Comparison of ENCODE assay signal across 33 mouse cellular contexts in genomic region chr2:130442162-130442561, GRCm38 (mm10). TPM values are rescaled to one million over a fixed set of nuclear protein-coding genes. Genes with fewer than 3 reads are reported as not detected.
A peak's percentile ranks its signal among the peaks of the same experiment; 100 is the strongest.
DNase-seq lines count a peak whose midpoint lies in the region; ATAC-seq and TF ChIP-seq lines count a peak whose summit lies in the region.
"Had no signal": no experiment of that assay in that cellular context is flagged by ENCODE, and none has a peak within 500 bp of the region (broad histone marks: within the 10 kb centered on the region; RNA-seq: fewer than 3 reads in every experiment).

No protein-coding gene starts in this region.

- H3K4me1 ChIP-seq in midbrain, postnatal 0 days (ENCODE audit: insufficient read depth, low read length), result no peaks in the 10 kb centered on the region
- no peaks in the 10 kb centered on the region for H3K4me1 ChIP-seq in midbrain, embryonic 14.5 days (ENCODE audit: control insufficient read depth, insufficient read depth, low read length)
- no peaks in the 10 kb centered on the region for H3K4me1 ChIP-seq in bone marrow, adult 2 months (ENCODE audit: control insufficient read depth, insufficient read depth, low read length)
- peaks cover 6% of the 10 kb centered on the region; the same call in 1 of the 2 replicates for H3K4me1 ChIP-seq in liver, embryonic 11.5 days (replicated peaks; ENCODE audit: control insufficient read depth, insufficient read depth, low read length)
- no peaks in the 10 kb centered on the region for H3K4me1 ChIP-seq in liver, postnatal 0 days (ENCODE audit: insufficient read depth)
- H3K4me1 ChIP-seq in kidney, embryonic 16.5 days (ENCODE audit: insufficient read depth, low read length), result no peaks in the 10 kb centered on the region
- H3K4me1 ChIP-seq in kidney, embryonic 15.5 days, result no peaks in the 10 kb centered on the region
- H3K4me1 ChIP-seq: embryonic facial prominence, embryonic 10.5 days; heart, embryonic 10.5 days; hindbrain, embryonic 10.5 days; limb, embryonic 10.5 days; midbrain, embryonic 12.5 days had no signal

- no peak for ATAC-seq in midbrain, postnatal 0 days (ENCODE audit: low FRiP score)
- ATAC-seq in midbrain, embryonic 14.5 days (ENCODE audit: low FRiP score, low TSS enrichment), result no peak
- peak; percentile 64 for ATAC-seq in liver, embryonic 11.5 days (replicated peaks; ENCODE audit: low FRiP score)
- peak; percentile 68 for ATAC-seq in liver, postnatal 0 days
- ATAC-seq in kidney, embryonic 16.5 days (ENCODE audit: low FRiP score, low TSS enrichment), result no peak
- no peak for ATAC-seq in kidney, embryonic 15.5 days (replicated peaks; ENCODE audit: low FRiP score)
- ATAC-seq: CD4-positive, CD25-positive, alpha-beta regulatory T cell, adult 4 months; hindbrain, postnatal 0 days; intestine, postnatal 0 days; lung, postnatal 0 days had no signal

- no peak for DNase-seq in midbrain, postnatal 0 days (ENCODE audit: low spot score)
- no peak for DNase-seq in midbrain, embryonic 14.5 days
- DNase-seq in liver, embryonic 11.5 days (ENCODE audit: low spot score), result no peak
- no peak for DNase-seq in liver, postnatal 0 days
- no peak for DNase-seq in lung, postnatal 36 days
- DNase-seq: adrenal gland, postnatal 25 days; cerebellum, adult 11-12 months; cerebellum, postnatal 10 days; gastrocnemius, adult 2 months; thymus, postnatal 14 days had no signal

- no peak overlapping the region for H3K4me2 ChIP-seq in midbrain, postnatal 0 days (ENCODE audit: low read depth, low read length, poor library complexity, severe bottlenecking)
- H3K4me2 ChIP-seq in midbrain, embryonic 14.5 days (ENCODE audit: low read length), result no peak overlapping the region
- H3K4me2 ChIP-seq in liver, embryonic 11.5 days, result no peak overlapping the region
- no peak overlapping the region for H3K4me2 ChIP-seq in liver, postnatal 0 days (ENCODE audit: low read depth, low read length)
- H3K4me2 ChIP-seq in kidney, embryonic 16.5 days (replicated peaks; ENCODE audit: low read depth, low read length), result no peak overlapping the region
- H3K4me2 ChIP-seq in kidney, embryonic 15.5 days, result no peak overlapping the region
- H3K4me2 ChIP-seq: midbrain, embryonic 12.5 days had no signal

- no peaks in the 10 kb centered on the region for H3K27me3 ChIP-seq in midbrain, postnatal 0 days (ENCODE audit: insufficient read depth, low read length)
- H3K27me3 ChIP-seq in midbrain, embryonic 14.5 days (ENCODE audit: control insufficient read depth, insufficient read depth, low read length), result no peaks in the 10 kb centered on the region
- H3K27me3 ChIP-seq in liver, embryonic 11.5 days (replicated peaks; ENCODE audit: control insufficient read depth, insufficient read depth, low read length), result no peaks in the 10 kb centered on the region
- H3K27me3 ChIP-seq in liver, postnatal 0 days (ENCODE audit: insufficient read depth, low read length), result no peaks in the 10 kb centered on the region
- no peaks in the 10 kb centered on the region for H3K27me3 ChIP-seq in kidney, embryonic 16.5 days (ENCODE audit: insufficient read depth, low read length)
- no peaks in the 10 kb centered on the region for H3K27me3 ChIP-seq in kidney, embryonic 15.5 days
- H3K27me3 ChIP-seq: midbrain, embryonic 12.5 days had no signal

- H3K9me3 ChIP-seq in midbrain, postnatal 0 days (ENCODE audit: low read length), result no peaks in the 10 kb centered on the region
- no peaks in the 10 kb centered on the region for H3K9me3 ChIP-seq in midbrain, embryonic 14.5 days (ENCODE audit: control insufficient read depth, low read length)
- H3K9me3 ChIP-seq in liver, embryonic 11.5 days (ENCODE audit: control insufficient read depth, low read length), result no peaks in the 10 kb centered on the region
- no peaks in the 10 kb centered on the region for H3K9me3 ChIP-seq in liver, postnatal 0 days (ENCODE audit: low read length)
- H3K9me3 ChIP-seq in kidney, embryonic 16.5 days (ENCODE audit: low read length), result no peaks in the 10 kb centered on the region
- H3K9me3 ChIP-seq in kidney, embryonic 15.5 days (replicated peaks), result no peaks in the 10 kb centered on the region
- H3K9me3 ChIP-seq: embryonic facial prominence, embryonic 10.5 days; G1E; heart, embryonic 10.5 days; hindbrain, embryonic 10.5 days; limb, embryonic 10.5 days; midbrain, embryonic 12.5 days had no signal

- H3K9ac ChIP-seq in midbrain, postnatal 0 days (replicated peaks; ENCODE audit: low read length, poor library complexity, severe bottlenecking), result no peak overlapping the region
- no peak overlapping the region for H3K9ac ChIP-seq in midbrain, embryonic 14.5 days (replicated peaks; ENCODE audit: low read length)
- H3K9ac ChIP-seq in liver, embryonic 11.5 days (ENCODE audit: low read depth, low read length), result no peak overlapping the region
- H3K9ac ChIP-seq in liver, postnatal 0 days (replicated peaks), result no peak overlapping the region
- no peak overlapping the region for H3K9ac ChIP-seq in kidney, embryonic 16.5 days (replicated peaks; ENCODE audit: low read length)
- H3K9ac ChIP-seq in kidney, embryonic 15.5 days, result no peak overlapping the region
- H3K9ac ChIP-seq: midbrain, embryonic 12.5 days had no signal

- 0 out of 2 replicates have a peak, but pooled peaks have one; percentile 2 for TF ChIP-seq CTCF in midbrain, postnatal 0 days (IDR thresholded peaks at IDR 0.05)
- peak; percentile 28; the same call in 1 of the 2 replicates for TF ChIP-seq CTCF in bone marrow, adult 2 months (IDR thresholded peaks at IDR 0.05; ENCODE audit: control insufficient read depth, insufficient read depth, low read length)
- peak; percentile 62 for TF ChIP-seq CTCF in liver, postnatal 0 days (IDR thresholded peaks at IDR 0.05; ENCODE audit: low read depth)

- H3K27ac ChIP-seq in midbrain, postnatal 0 days (ENCODE audit: low read depth, low read length), result no peak overlapping the region
- no peak overlapping the region for H3K27ac ChIP-seq in midbrain, embryonic 14.5 days (replicated peaks; ENCODE audit: low read depth, low read length)
- H3K27ac ChIP-seq in bone marrow, adult 2 months (ENCODE audit: control insufficient read depth, insufficient read depth, low read depth, low read length, poor library complexity), result no peak overlapping the region
- H3K27ac ChIP-seq in liver, embryonic 11.5 days (ENCODE audit: low read depth, low read length), result no peak overlapping the region
- H3K27ac ChIP-seq in liver, postnatal 0 days (ENCODE audit: low read depth), result no peak overlapping the region
- no peak overlapping the region for H3K27ac ChIP-seq in kidney, embryonic 16.5 days (ENCODE audit: low read length)
- H3K27ac ChIP-seq in kidney, embryonic 15.5 days, result no peak overlapping the region
- H3K27ac ChIP-seq: embryonic facial prominence, embryonic 10.5 days; gastrocnemius, adult 2 months; heart, embryonic 10.5 days; hindbrain, embryonic 10.5 days; hindbrain, postnatal 0 days; kidney, postnatal 0 days; limb, embryonic 10.5 days; midbrain, embryonic 12.5 days had no signal

- no peak for TF ChIP-seq POLR2A in bone marrow, adult 2 months (IDR thresholded peaks at IDR 0.05; ENCODE audit: borderline replicate concordance, control insufficient read depth, low read depth, low read length)

- peaks cover 68% of the 10 kb centered on the region for H3K36me3 ChIP-seq in midbrain, postnatal 0 days (ENCODE audit: insufficient read depth, low read length)
- H3K36me3 ChIP-seq in midbrain, embryonic 14.5 days (ENCODE audit: control insufficient read depth, insufficient read depth, low read length), result peaks cover 83% of the 10 kb centered on the region
- peaks cover 33% of the 10 kb centered on the region for H3K36me3 ChIP-seq in liver, embryonic 11.5 days (ENCODE audit: control insufficient read depth, insufficient read depth, low read length)
- peaks cover 67% of the 10 kb centered on the region for H3K36me3 ChIP-seq in liver, postnatal 0 days (replicated peaks; ENCODE audit: insufficient read depth, low read length)
- peaks cover 67% of the 10 kb centered on the region for H3K36me3 ChIP-seq in kidney, embryonic 16.5 days (ENCODE audit: insufficient read depth, low read length)
- peaks cover 79% of the 10 kb centered on the region for H3K36me3 ChIP-seq in kidney, embryonic 15.5 days

- TF ChIP-seq EP300 in liver, postnatal 0 days (IDR thresholded peaks at IDR 0.05; ENCODE audit: low read depth), result no peak

- WGBS in midbrain, postnatal 0 days, result 69% methylated on average over 10 of the region's 10 CpGs
- 66% methylated on average over 10 of the region's 10 CpGs for WGBS in midbrain, embryonic 14.5 days
- WGBS in bone marrow, adult 2 months, result 87% methylated on average over 10 of the region's 10 CpGs
- 82% methylated on average over 10 of the region's 10 CpGs for WGBS in liver, embryonic 11.5 days
- 65% methylated on average over 10 of the region's 10 CpGs for WGBS in liver, postnatal 0 days (ENCODE audit: insufficient replicate concordance)
- 94% methylated on average over 10 of the region's 10 CpGs for WGBS in kidney, embryonic 16.5 days
- 90% methylated on average over 10 of the region's 10 CpGs for WGBS in kidney, embryonic 15.5 days

- H3K4me3 ChIP-seq in midbrain, postnatal 0 days (ENCODE audit: low read depth, low read length), result no peak overlapping the region
- no peak overlapping the region for H3K4me3 ChIP-seq in midbrain, embryonic 14.5 days (replicated peaks; ENCODE audit: low read depth, low read length)
- H3K4me3 ChIP-seq in bone marrow, adult 2 months (replicated peaks; ENCODE audit: control insufficient read depth, low read depth, low read length), result no peak overlapping the region
- no peak overlapping the region for H3K4me3 ChIP-seq in liver, embryonic 11.5 days (ENCODE audit: low read depth, low read length)
- H3K4me3 ChIP-seq in liver, postnatal 0 days (ENCODE audit: low read depth, low read length), result no peak overlapping the region
- no peak overlapping the region for H3K4me3 ChIP-seq in kidney, embryonic 16.5 days (ENCODE audit: low read length)
- no peak overlapping the region for H3K4me3 ChIP-seq in kidney, embryonic 15.5 days (replicated peaks)
- H3K4me3 ChIP-seq: embryonic facial prominence, embryonic 10.5 days; gastrocnemius, adult 2 months; heart, embryonic 10.5 days; hindbrain, embryonic 10.5 days; limb, embryonic 10.5 days; midbrain, embryonic 12.5 days had no signal

RNA-seq across cellular contexts. Expression of gene Ptpra, which starts 7.9 kb away (rescaled TPM):
- 120 and 147 TPM in 2 replicates for total RNA-seq in midbrain, postnatal 0 days (2014; rRNA removed)
- 139 and 144 TPM in 2 replicates for polyA plus RNA-seq in midbrain, postnatal 0 days (2015; fragmentation: Nextera tagmentation; extraction: Ambion mirVana)
- polyA plus RNA-seq in midbrain, embryonic 14.5 days (2014; fragmentation: Nextera tagmentation; extraction: Ambion mirVana), result 119 and 156 TPM in 2 replicates
- 25.6 and 33.1 TPM in 2 replicates for polyA plus RNA-seq in bone marrow, adult 2 months (2011; ENCODE audit: insufficient read depth, insufficient read length, low replicate concordance, missing spikeins)
- polyA plus RNA-seq in liver, embryonic 11.5 days (2014; fragmentation: Nextera tagmentation; extraction: Ambion mirVana), result 66.2 and 69.7 TPM in 2 replicates
- polyA plus RNA-seq in liver, postnatal 0 days (2015; fragmentation: Nextera tagmentation; extraction: Ambion mirVana), result 18.4 and 18.7 TPM in 2 replicates
- 91.6 and 92.0 TPM in 2 replicates for polyA plus RNA-seq in kidney, embryonic 16.5 days (2015; fragmentation: Nextera tagmentation; extraction: Ambion mirVana)
- polyA plus RNA-seq in kidney, embryonic 15.5 days (2015; fragmentation: Nextera tagmentation; extraction: Ambion mirVana), result 87.9 and 92.2 TPM in 2 replicates

RNA-seq across cellular contexts. Expression of gene Pced1a, which starts 17.7 kb away (rescaled TPM):
- 27.5 and 28.8 TPM in 2 replicates for total RNA-seq in midbrain, postnatal 0 days (2014; rRNA removed)
- 12.0 and 12.3 TPM in 2 replicates for polyA plus RNA-seq in midbrain, postnatal 0 days (2015; fragmentation: Nextera tagmentation; extraction: Ambion mirVana)
- polyA plus RNA-seq in midbrain, embryonic 14.5 days (2014; fragmentation: Nextera tagmentation; extraction: Ambion mirVana), result 10.1 and 15.1 TPM in 2 replicates
- 6.1 and 8.5 TPM in 2 replicates for polyA plus RNA-seq in bone marrow, adult 2 months (2011; ENCODE audit: insufficient read depth, insufficient read length, low replicate concordance, missing spikeins)
- polyA plus RNA-seq in liver, embryonic 11.5 days (2014; fragmentation: Nextera tagmentation; extraction: Ambion mirVana), result 7.6 and 7.8 TPM in 2 replicates
- 3.8 TPM in 2 replicates for polyA plus RNA-seq in liver, postnatal 0 days (2015; fragmentation: Nextera tagmentation; extraction: Ambion mirVana)
- 20.1 and 21.7 TPM in 2 replicates for polyA plus RNA-seq in kidney, embryonic 16.5 days (2015; fragmentation: Nextera tagmentation; extraction: Ambion mirVana)
- 17.3 and 19.0 TPM in 2 replicates for polyA plus RNA-seq in kidney, embryonic 15.5 days (2015; fragmentation: Nextera tagmentation; extraction: Ambion mirVana)

RNA-seq across cellular contexts. Expression of gene Vps16, which starts 18.0 kb away (rescaled TPM):
- total RNA-seq in midbrain, postnatal 0 days (2014; rRNA removed), result 81.2 and 83.6 TPM in 2 replicates
- polyA plus RNA-seq in midbrain, postnatal 0 days (2015; fragmentation: Nextera tagmentation; extraction: Ambion mirVana), result 86.6 and 89.9 TPM in 2 replicates
- 88.2 and 88.6 TPM in 2 replicates for polyA plus RNA-seq in midbrain, embryonic 14.5 days (2014; fragmentation: Nextera tagmentation; extraction: Ambion mirVana)
- polyA plus RNA-seq in bone marrow, adult 2 months (2011; ENCODE audit: insufficient read depth, insufficient read length, low replicate concordance, missing spikeins), result 166 and 195 TPM in 2 replicates
- polyA plus RNA-seq in liver, embryonic 11.5 days (2014; fragmentation: Nextera tagmentation; extraction: Ambion mirVana), result 69.6 and 80.5 TPM in 2 replicates
- polyA plus RNA-seq in liver, postnatal 0 days (2015; fragmentation: Nextera tagmentation; extraction: Ambion mirVana), result 19.4 and 22.8 TPM in 2 replicates
- polyA plus RNA-seq in kidney, embryonic 16.5 days (2015; fragmentation: Nextera tagmentation; extraction: Ambion mirVana), result 109 and 115 TPM in 2 replicates
- 101 and 103 TPM in 2 replicates for polyA plus RNA-seq in kidney, embryonic 15.5 days (2015; fragmentation: Nextera tagmentation; extraction: Ambion mirVana)

RNA-seq across cellular contexts. Expression of gene Tmem239, which starts 35.9 kb away (rescaled TPM):
- not detected in 2 replicates for total RNA-seq in midbrain, postnatal 0 days (2014; rRNA removed)
- polyA plus RNA-seq in midbrain, postnatal 0 days (2015; fragmentation: Nextera tagmentation; extraction: Ambion mirVana), result 0.12 TPM in 1 of 2 replicates, not detected in the other
- not detected in 2 replicates for polyA plus RNA-seq in midbrain, embryonic 14.5 days (2014; fragmentation: Nextera tagmentation; extraction: Ambion mirVana)
- not detected in 2 replicates for polyA plus RNA-seq in bone marrow, adult 2 months (2011; ENCODE audit: insufficient read depth, insufficient read length, low replicate concordance, missing spikeins)
- not detected in 2 replicates for polyA plus RNA-seq in liver, embryonic 11.5 days (2014; fragmentation: Nextera tagmentation; extraction: Ambion mirVana)
- polyA plus RNA-seq in liver, postnatal 0 days (2015; fragmentation: Nextera tagmentation; extraction: Ambion mirVana), result not detected in 2 replicates
- polyA plus RNA-seq in kidney, embryonic 16.5 days (2015; fragmentation: Nextera tagmentation; extraction: Ambion mirVana), result not detected in 2 replicates
- polyA plus RNA-seq in kidney, embryonic 15.5 days (2015; fragmentation: Nextera tagmentation; extraction: Ambion mirVana), result not detected in 2 replicates
- total RNA-seq: adrenal gland, postnatal 25 days; G1E; gastrocnemius, adult 2 months; hindbrain, postnatal 0 days; layer of hippocampus, postnatal 10 days; liver, adult 2 months had no signal
- polyA plus RNA-seq: CD4-positive, CD25-positive, alpha-beta regulatory T cell, adult 4 months; cortical plate, adult 2 months; embryonic facial prominence, embryonic 10.5 days; forebrain, embryonic 11.5 days; G1E; heart, embryonic 10.5 days; heart, embryonic 16.5 days; hindbrain, embryonic 10.5 days; hindbrain, postnatal 0 days; intestine, postnatal 0 days; kidney, postnatal 0 days; large intestine, adult 2 months; limb, embryonic 10.5 days; liver, adult 2 months; lung, postnatal 0 days; midbrain, embryonic 12.5 days; small intestine, adult 2 months; stomach, embryonic 14.5 days had no signal

RNA-seq across cellular contexts. Expression of gene 1700020A23Rik, which starts 37.1 kb away (rescaled TPM):
- not detected in 2 replicates for total RNA-seq in midbrain, postnatal 0 days (2014; rRNA removed)
- 0.93 TPM in 1 of 2 replicates, not detected in the other for polyA plus RNA-seq in midbrain, postnatal 0 days (2015; fragmentation: Nextera tagmentation; extraction: Ambion mirVana)
- polyA plus RNA-seq in midbrain, embryonic 14.5 days (2014; fragmentation: Nextera tagmentation; extraction: Ambion mirVana), result not detected in 2 replicates
- polyA plus RNA-seq in bone marrow, adult 2 months (2011; ENCODE audit: insufficient read depth, insufficient read length, low replicate concordance, missing spikeins), result not detected in 2 replicates
- not detected in 2 replicates for polyA plus RNA-seq in liver, embryonic 11.5 days (2014; fragmentation: Nextera tagmentation; extraction: Ambion mirVana)
- not detected in 2 replicates for polyA plus RNA-seq in liver, postnatal 0 days (2015; fragmentation: Nextera tagmentation; extraction: Ambion mirVana)
- polyA plus RNA-seq in kidney, embryonic 16.5 days (2015; fragmentation: Nextera tagmentation; extraction: Ambion mirVana), result not detected in 2 replicates
- not detected in 2 replicates for polyA plus RNA-seq in kidney, embryonic 15.5 days (2015; fragmentation: Nextera tagmentation; extraction: Ambion mirVana)
- total RNA-seq: adrenal gland, postnatal 25 days; G1E; gastrocnemius, adult 2 months; hindbrain, postnatal 0 days; layer of hippocampus, postnatal 10 days; liver, adult 2 months had no signal
- polyA plus RNA-seq: CD4-positive, CD25-positive, alpha-beta regulatory T cell, adult 4 months; cortical plate, adult 2 months; embryonic facial prominence, embryonic 10.5 days; forebrain, embryonic 11.5 days; G1E; heart, embryonic 16.5 days; intestine, postnatal 0 days; kidney, postnatal 0 days; large intestine, adult 2 months; limb, embryonic 10.5 days; liver, adult 2 months; lung, postnatal 0 days; neural tube, embryonic 11.5 days; small intestine, adult 2 months; stomach, embryonic 14.5 days had no signal

Comparison
In these comparisons a context has a peak if more than half of its experiments do, and no peak if none do; other contexts are left out.
1. ATAC-seq: peak in liver, embryonic 11.5 days (single experiment) and liver, postnatal 0 days (single experiment); none in midbrain, postnatal 0 days (single experiment), midbrain, embryonic 14.5 days (single experiment), kidney, embryonic 16.5 days (single experiment) and kidney, embryonic 15.5 days (single experiment).
2. CTCF ChIP-seq: peak in every context shown above with its lines; median percentile 62 in liver, postnatal 0 days; 28 in bone marrow, adult 2 months; 2 in midbrain, postnatal 0 days.